8 mouse cellular contexts compared by ENCODE assay signal in genomic region chr2:92371971-92372690, GRCm38 (mm10). TPM values are rescaled to one million over a fixed set of nuclear protein-coding genes. Genes with fewer than 3 reads are reported as not detected.
A peak's percentile ranks its signal among the peaks of the same experiment; 100 is the strongest.
DNase-seq lines count a peak whose midpoint lies in the region; ATAC-seq lines count a peak whose summit lies in the region.

No protein-coding gene starts in this region.

- H3K27ac ChIP-seq in lung, embryonic 15.5 days, result peak overlapping the region; percentile 95
- H3K27ac ChIP-seq in embryonic facial prominence, embryonic 15.5 days (replicated peaks), result peak overlapping the region; percentile 96
- H3K27ac ChIP-seq in limb, embryonic 15.5 days, result peak overlapping the region; percentile 92
- H3K27ac ChIP-seq in stomach, embryonic 16.5 days (ENCODE audit: low read length), result peak overlapping the region; percentile 90

- H3K4me1 ChIP-seq in lung, embryonic 15.5 days, result peaks cover 55% of the 10 kb centered on the region
- H3K4me1 ChIP-seq in embryonic facial prominence, embryonic 15.5 days, result peaks cover 50% of the 10 kb centered on the region
- peaks cover 66% of the 10 kb centered on the region for H3K4me1 ChIP-seq in limb, embryonic 15.5 days
- H3K4me1 ChIP-seq in stomach, embryonic 16.5 days (ENCODE audit: control insufficient read depth, insufficient read depth, low read length), result peaks cover 45% of the 10 kb centered on the region

- H3K4me2 ChIP-seq in lung, embryonic 15.5 days, result peak overlapping the region; percentile 60; the same call in 1 of the 2 replicates
- H3K4me2 ChIP-seq in embryonic facial prominence, embryonic 15.5 days (replicated peaks), result 0 out of 2 replicates have a peak overlapping the region, but pooled peaks have one; percentile 78
- no peak overlapping the region for H3K4me2 ChIP-seq in limb, embryonic 15.5 days
- no peak overlapping the region; the same call in 1 of the 2 replicates for H3K4me2 ChIP-seq in stomach, embryonic 16.5 days (ENCODE audit: low read depth, low read length)

- peaks cover 35% of the 10 kb centered on the region for H3K27me3 ChIP-seq in lung, embryonic 15.5 days
- peaks cover 30% of the 10 kb centered on the region for H3K27me3 ChIP-seq in embryonic facial prominence, embryonic 15.5 days
- H3K27me3 ChIP-seq in limb, embryonic 15.5 days, result no peaks in the 10 kb centered on the region
- peaks cover 9% of the 10 kb centered on the region; the same call in 1 of the 2 replicates for H3K27me3 ChIP-seq in stomach, embryonic 16.5 days (ENCODE audit: control insufficient read depth, insufficient read depth, low read length)

- 18% methylated on average over 10 of the region's 10 CpGs for WGBS in lung, embryonic 15.5 days
- 17% methylated on average over 10 of the region's 10 CpGs for WGBS in embryonic facial prominence, embryonic 15.5 days
- WGBS in limb, embryonic 15.5 days, result 29% methylated on average over 10 of the region's 10 CpGs
- 24% methylated on average over 10 of the region's 10 CpGs for WGBS in stomach, embryonic 16.5 days

- no peaks in the 10 kb centered on the region for H3K36me3 ChIP-seq in lung, embryonic 15.5 days
- no peaks in the 10 kb centered on the region for H3K36me3 ChIP-seq in embryonic facial prominence, embryonic 15.5 days
- H3K36me3 ChIP-seq in limb, embryonic 15.5 days, result no peaks in the 10 kb centered on the region
- no peaks in the 10 kb centered on the region for H3K36me3 ChIP-seq in stomach, embryonic 16.5 days (ENCODE audit: control insufficient read depth, insufficient read depth, low read length)

- H3K9ac ChIP-seq in lung, embryonic 15.5 days, result no peak overlapping the region
- H3K9ac ChIP-seq in embryonic facial prominence, embryonic 15.5 days, result no peak overlapping the region
- no peak overlapping the region for H3K9ac ChIP-seq in limb, embryonic 15.5 days
- H3K9ac ChIP-seq in stomach, embryonic 16.5 days (ENCODE audit: low read length), result peak overlapping the region; percentile 74; the same call in 1 of the 2 replicates

- intact Hi-C loops in heart, postnatal 10 days (cut with DNase I), result no loop called here

- ATAC-seq in lung, embryonic 15.5 days (ENCODE audit: borderline replicate concordance, extremely low read depth, low FRiP score, low TSS enrichment), result no peak
- no peak for ATAC-seq in embryonic facial prominence, embryonic 15.5 days (ENCODE audit: insufficient number of reproducible peaks, low FRiP score, low TSS enrichment, low read depth)
- no peak for ATAC-seq in limb, embryonic 15.5 days (ENCODE audit: insufficient number of reproducible peaks, low FRiP score, low TSS enrichment, low read depth)
- ATAC-seq in stomach, embryonic 16.5 days (ENCODE audit: insufficient read depth, low FRiP score), result no peak
- no peak for ATAC-seq in cerebellum, adult (ENCODE audit: insufficient number of reproducible peaks, low FRiP score, low TSS enrichment)

- no peaks in the 10 kb centered on the region for H3K9me3 ChIP-seq in lung, embryonic 15.5 days
- no peaks in the 10 kb centered on the region for H3K9me3 ChIP-seq in embryonic facial prominence, embryonic 15.5 days (replicated peaks)
- no peaks in the 10 kb centered on the region for H3K9me3 ChIP-seq in limb, embryonic 15.5 days
- H3K9me3 ChIP-seq in stomach, embryonic 16.5 days (replicated peaks; ENCODE audit: control insufficient read depth, low read length), result no peaks in the 10 kb centered on the region

- no peak for DNase-seq in lung, postnatal 25 days (ENCODE audit: low spot score)
- no peak for DNase-seq in urinary bladder, postnatal 10 days (ENCODE audit: low spot score)
- DNase-seq in heart, postnatal 10 days, result no peak

- no peak overlapping the region for H3K4me3 ChIP-seq in lung, embryonic 15.5 days
- no peak overlapping the region for H3K4me3 ChIP-seq in embryonic facial prominence, embryonic 15.5 days (replicated peaks)
- no peak overlapping the region for H3K4me3 ChIP-seq in limb, embryonic 15.5 days
- 0 out of 2 replicates have a peak overlapping the region, but pooled peaks have one; percentile 53 for H3K4me3 ChIP-seq in stomach, embryonic 16.5 days (replicated peaks; ENCODE audit: low read length)

RNA-seq across cellular contexts. Expression of gene Pex16, which starts 2.3 kb away (rescaled TPM):
- 23.8 and 24.0 TPM in 2 replicates for polyA plus RNA-seq in lung, embryonic 15.5 days (2015; fragmentation: Nextera tagmentation; extraction: Ambion mirVana)
- 27.8 and 28.8 TPM in 2 replicates for polyA plus RNA-seq in embryonic facial prominence, embryonic 15.5 days (2015; fragmentation: Nextera tagmentation; extraction: Ambion mirVana)
- 25.2 and 27.6 TPM in 2 replicates for polyA plus RNA-seq in limb, embryonic 15.5 days (2015; fragmentation: Nextera tagmentation; extraction: Ambion mirVana)
- polyA plus RNA-seq in stomach, embryonic 16.5 days (2015; fragmentation: Nextera tagmentation; extraction: Ambion mirVana), result 27.8 and 31.9 TPM in 2 replicates
- 10 to 100 TPM; 23.0 to 29.8 TPM for total RNA-seq in heart, postnatal 10 days (2021)

RNA-seq across cellular contexts. Expression of gene Large2, which starts 2.5 kb away (rescaled TPM):
- 17.0 and 18.7 TPM in 2 replicates for polyA plus RNA-seq in lung, embryonic 15.5 days (2015; fragmentation: Nextera tagmentation; extraction: Ambion mirVana)
- 22.5 and 23.6 TPM in 2 replicates for polyA plus RNA-seq in embryonic facial prominence, embryonic 15.5 days (2015; fragmentation: Nextera tagmentation; extraction: Ambion mirVana)
- 17.6 and 18.4 TPM in 2 replicates for polyA plus RNA-seq in limb, embryonic 15.5 days (2015; fragmentation: Nextera tagmentation; extraction: Ambion mirVana)
- 12.6 and 15.5 TPM in 2 replicates for polyA plus RNA-seq in stomach, embryonic 16.5 days (2015; fragmentation: Nextera tagmentation; extraction: Ambion mirVana)
- total RNA-seq in heart, postnatal 10 days (2021), result under 1 TPM; 0.10 to 0.99 TPM

RNA-seq across cellular contexts. Expression of gene 1700029I15Rik, which starts 10.2 kb away (rescaled TPM):
- 2.5 and 3.0 TPM in 2 replicates for polyA plus RNA-seq in lung, embryonic 15.5 days (2015; fragmentation: Nextera tagmentation; extraction: Ambion mirVana)
- 3.4 and 6.3 TPM in 2 replicates for polyA plus RNA-seq in embryonic facial prominence, embryonic 15.5 days (2015; fragmentation: Nextera tagmentation; extraction: Ambion mirVana)
- polyA plus RNA-seq in limb, embryonic 15.5 days (2015; fragmentation: Nextera tagmentation; extraction: Ambion mirVana), result 3.5 TPM in 2 replicates
- polyA plus RNA-seq in stomach, embryonic 16.5 days (2015; fragmentation: Nextera tagmentation; extraction: Ambion mirVana), result 3.5 and 5.4 TPM in 2 replicates
- total RNA-seq in heart, postnatal 10 days (2021), result 1 to 10 TPM; 2.0 to 2.1 TPM

RNA-seq across cellular contexts. Expression of gene Mapk8ip1, which starts 28.9 kb away (rescaled TPM):
- polyA plus RNA-seq in lung, embryonic 15.5 days (2015; fragmentation: Nextera tagmentation; extraction: Ambion mirVana), result 15.1 and 15.2 TPM in 2 replicates
- 34.0 and 34.6 TPM in 2 replicates for polyA plus RNA-seq in embryonic facial prominence, embryonic 15.5 days (2015; fragmentation: Nextera tagmentation; extraction: Ambion mirVana)
- polyA plus RNA-seq in limb, embryonic 15.5 days (2015; fragmentation: Nextera tagmentation; extraction: Ambion mirVana), result 23.8 and 27.0 TPM in 2 replicates
- 12.5 and 14.9 TPM in 2 replicates for polyA plus RNA-seq in stomach, embryonic 16.5 days (2015; fragmentation: Nextera tagmentation; extraction: Ambion mirVana)
- total RNA-seq in heart, postnatal 10 days (2021), result 10 to 100 TPM in 1 of 2 experiments, 1 to 10 TPM in 1; 9.3 to 10.3 TPM

Comparison
In these comparisons a context has a peak if more than half of its experiments do, and no peak if none do; other contexts are left out.
1. H3K4me2 ChIP-seq: peak in lung, embryonic 15.5 days (single experiment) and embryonic facial prominence, embryonic 15.5 days (single experiment); none in limb, embryonic 15.5 days (single experiment) and stomach, embryonic 16.5 days (single experiment).
2. Peak in every context shown above with its lines, with median percentiles within 50 percentile points of each other: H3K27ac ChIP-seq.